Mouse (Mus musculus): ENCODE measurements around the gene Ubqln4.

The Ubqln4 gene

GRCm38 (mm10) chr3:88542486-88542885, 11.1 kb upstream of the Ubqln4 start:
- DNase-seq (ENCODE audit: low spot score) = no peak

- no peak for DNase-seq (ENCODE audit: low spot score)
These were observed 10.4 kb upstream of the Ubqln4 start for GRCm38 (mm10) chr3:88543174-88543573.

DNA sequence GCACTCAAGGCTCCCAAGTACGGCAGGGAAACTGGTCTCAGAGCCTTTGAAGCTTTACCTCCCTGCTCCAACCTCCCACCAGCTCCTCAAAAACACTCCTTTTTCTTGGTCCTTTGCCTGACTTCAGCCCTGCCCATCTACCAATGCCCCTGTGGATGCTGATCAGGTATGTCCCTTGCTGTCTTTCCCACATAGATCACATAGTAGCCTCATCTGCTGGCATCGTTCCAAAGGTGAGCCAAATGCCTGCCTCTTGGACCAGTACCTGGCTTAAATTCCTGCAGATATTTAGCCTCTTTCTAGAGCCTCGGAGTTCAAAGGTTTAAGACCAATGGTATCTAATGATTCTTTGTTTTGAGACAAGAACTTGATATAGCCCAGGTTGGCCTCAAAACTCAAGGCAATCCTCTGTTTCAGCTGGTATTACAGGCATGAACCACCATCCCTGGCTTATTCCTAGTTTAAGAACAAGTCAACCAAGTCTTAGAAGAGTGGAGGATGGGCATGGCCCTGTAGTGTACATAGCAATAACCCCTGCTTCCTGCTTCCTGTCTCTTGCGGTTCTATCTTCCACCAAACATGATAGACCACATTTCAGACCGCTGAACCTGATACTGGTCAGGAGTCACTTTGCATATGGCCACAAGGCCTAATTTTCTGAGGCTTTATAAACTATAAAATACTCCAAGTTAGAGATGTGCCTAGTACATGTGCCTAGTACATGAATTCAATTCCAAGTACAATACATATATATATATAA, 9.7 kb upstream of the Ubqln4 start:
- no peak for DNase-seq (ENCODE audit: low spot score)

- no peak for DNase-seq (ENCODE audit: low spot score)
These were observed 9.0 kb upstream of the Ubqln4 start for GRCm38 (mm10) chr3:88544514-88544913.

DNA sequence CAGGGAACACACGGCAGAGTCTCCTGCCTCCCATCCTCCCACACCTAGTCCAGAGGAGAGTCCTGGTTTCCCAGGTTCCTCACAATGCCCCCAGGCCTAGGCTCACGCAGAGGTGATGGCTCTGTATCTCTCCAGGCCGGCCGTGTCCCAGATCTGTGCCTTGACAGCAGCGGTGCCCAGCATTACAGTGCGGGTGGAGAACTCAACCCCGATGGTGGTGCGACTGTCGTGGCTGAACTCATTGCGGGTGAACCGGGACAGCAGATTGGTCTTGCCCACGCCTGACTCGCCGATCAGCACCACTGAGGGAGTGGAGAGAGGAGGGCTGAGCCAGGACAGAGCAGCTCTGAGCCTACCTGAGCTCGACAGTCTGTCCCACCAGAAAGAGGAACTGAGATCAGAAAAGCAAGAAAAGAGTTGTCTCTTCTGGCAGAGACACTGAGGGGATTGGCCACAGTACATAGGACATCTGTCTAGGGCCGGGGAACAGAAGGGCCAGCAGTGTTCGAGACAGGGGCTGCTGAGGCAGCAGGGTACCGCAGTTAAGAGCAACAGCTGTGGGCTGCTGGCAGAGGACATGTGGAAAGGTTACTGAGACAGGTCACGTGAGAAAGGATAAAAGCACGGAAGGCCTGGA, 8.5 kb upstream of the Ubqln4 start:
- no peak for DNase-seq (ENCODE audit: low spot score)

DNA sequence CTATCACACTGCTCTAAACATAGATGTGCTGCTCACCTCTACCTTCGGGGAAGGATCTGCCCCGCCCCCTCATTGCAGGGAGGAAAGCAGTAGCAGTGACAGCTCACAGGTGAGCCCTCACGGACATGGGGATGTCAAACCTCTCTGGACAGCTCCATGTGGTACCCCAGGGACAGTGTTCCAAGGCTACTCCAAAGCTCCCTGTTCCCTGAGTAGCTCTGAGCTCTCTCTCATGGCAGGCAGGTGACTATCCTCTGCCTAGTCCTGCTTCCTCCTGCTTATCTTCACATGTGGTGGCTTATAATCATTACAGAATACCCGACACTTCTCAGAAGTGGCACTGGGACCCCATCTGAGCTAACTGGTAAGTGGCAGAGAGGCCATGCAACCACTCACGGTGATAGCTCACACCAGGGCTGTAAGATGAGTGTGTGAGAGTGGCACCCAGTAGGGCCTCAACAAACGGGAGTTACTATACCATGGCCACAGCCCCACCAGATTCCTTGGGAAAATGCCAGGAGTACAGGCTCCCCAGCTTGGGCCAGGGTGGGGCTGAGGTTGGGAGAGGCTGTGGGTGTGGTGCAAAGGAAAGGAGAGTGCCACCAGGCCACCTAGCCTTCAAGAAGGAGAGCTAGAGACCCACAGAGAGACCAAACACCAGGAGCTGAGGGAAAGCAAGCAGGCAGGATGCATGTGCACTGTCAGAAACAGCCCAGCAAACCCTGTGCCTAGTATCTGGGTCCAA, 6.7 kb upstream of the Ubqln4 start:
- DNase-seq (ENCODE audit: low spot score) = no peak

DNA sequence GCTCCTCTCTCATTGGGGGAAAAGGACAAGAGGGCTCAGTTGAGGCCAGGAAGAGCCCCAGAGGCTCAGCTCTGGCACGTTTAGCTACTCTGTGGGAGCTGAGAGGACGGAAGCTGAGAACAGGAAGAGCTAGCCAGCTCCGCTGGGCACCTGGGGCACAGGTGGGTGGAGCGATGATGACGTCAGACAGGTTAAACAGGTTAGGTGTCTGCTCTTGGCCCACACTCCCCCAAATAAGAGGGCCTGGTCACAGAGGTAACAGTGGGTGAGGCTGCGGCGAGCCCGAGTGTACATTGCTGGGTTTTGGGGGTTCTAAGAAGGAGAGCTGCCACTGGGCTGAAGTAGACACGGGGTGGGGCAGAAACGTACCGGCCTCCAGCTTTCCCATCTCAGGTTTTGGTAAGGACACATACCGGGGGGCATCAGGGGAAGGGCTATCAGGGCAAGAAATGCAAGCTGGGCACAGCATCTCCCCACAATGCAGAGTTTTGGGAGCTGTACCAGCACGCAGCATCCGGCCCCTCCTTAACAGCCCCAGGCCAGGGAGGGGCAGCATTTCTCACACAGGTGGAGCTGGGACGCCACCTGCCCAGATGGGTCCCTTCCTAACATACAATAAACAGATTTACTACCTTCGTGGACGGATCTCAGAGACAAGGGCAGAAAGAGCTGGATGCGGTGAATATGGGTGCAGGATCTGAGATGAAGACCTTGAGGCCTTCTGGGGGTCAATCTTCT, 5.2 kb upstream of the Ubqln4 start, which contains the start of gene Rab25:
Gene Rab25, minus strand, starts transcription at position 121 of the 738 bp plus-strand sequence.
- no peak for DNase-seq (ENCODE audit: low spot score)

DNA sequence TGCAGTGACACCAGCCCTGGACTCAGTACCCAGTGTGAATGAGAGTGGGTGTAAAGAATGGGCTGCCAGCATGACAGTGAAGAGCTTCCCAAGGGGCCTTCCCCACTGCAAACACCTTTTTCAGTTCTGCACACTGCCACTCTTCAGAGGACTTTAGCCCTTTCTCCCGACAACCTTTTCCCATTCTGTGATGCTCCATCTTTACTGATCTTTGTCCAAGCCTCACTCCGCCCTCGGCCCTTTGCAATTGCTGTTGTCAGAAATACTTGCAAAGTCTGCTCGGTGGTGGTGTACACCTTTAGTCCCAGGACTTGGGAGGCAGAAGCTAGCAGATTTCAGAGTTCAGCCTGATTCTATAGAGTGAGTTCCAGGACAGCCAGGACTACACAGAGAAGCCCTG, 2.0 kb upstream of the Ubqln4 start:
- no peak for DNase-seq (ENCODE audit: low spot score)

GRCm38 (mm10) chr3:88552082-88552645, 1.4 kb upstream of the Ubqln4 start:
- no peak for DNase-seq (ENCODE audit: low spot score)

DNA sequence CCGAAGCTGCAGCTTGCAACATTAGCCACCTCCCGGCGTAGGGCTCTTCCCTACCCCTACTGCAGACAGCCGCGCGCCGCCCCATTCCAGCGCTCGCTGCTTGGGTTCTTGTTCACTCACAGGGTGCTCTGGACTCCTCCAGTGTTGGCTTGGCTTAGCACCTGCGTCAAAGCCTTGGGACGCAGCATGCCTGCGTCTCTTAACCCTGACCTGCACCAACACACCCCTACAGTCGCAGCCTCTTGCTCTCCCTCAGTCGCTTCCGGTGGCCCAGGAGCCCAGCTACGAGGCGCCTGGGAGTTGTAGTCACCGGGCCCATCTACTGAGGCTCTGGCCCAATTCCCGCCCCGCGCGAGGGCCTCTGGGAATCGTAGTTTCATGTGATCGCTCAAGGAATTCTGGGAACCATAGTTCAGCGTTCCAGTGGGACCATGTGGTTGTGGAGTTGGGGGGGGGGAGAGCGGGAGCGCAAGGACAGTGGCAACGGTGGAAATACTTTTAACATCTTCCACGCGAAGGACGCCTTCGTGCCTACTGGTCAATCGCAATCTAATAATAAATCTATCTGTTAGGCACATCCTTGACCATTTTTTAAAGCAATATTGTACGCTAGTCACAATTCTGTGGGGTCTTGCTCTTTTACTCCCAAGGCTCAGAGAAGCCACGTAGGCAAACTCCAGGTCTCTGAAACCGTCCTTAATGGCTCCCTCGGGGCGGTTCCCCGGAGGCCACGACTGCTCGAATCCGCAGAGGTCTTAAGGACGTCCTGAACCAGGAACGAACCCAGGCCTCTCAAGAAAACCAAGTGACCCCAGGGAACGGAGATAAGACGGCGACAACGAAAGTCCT, 658 bp upstream of the Ubqln4 start, which contains the start of gene Lamtor2:
Gene Lamtor2, minus strand, starts transcription at position 399 of the 849 bp plus-strand sequence.
- peak; percentile 89 for DNase-seq (ENCODE audit: low spot score)

- peak; percentile 36 for DNase-seq (ENCODE audit: low spot score)
These were observed 475 bp downstream of the Ubqln4 start for GRCm38 (mm10) chr3:88553880-88554586.

DNA sequence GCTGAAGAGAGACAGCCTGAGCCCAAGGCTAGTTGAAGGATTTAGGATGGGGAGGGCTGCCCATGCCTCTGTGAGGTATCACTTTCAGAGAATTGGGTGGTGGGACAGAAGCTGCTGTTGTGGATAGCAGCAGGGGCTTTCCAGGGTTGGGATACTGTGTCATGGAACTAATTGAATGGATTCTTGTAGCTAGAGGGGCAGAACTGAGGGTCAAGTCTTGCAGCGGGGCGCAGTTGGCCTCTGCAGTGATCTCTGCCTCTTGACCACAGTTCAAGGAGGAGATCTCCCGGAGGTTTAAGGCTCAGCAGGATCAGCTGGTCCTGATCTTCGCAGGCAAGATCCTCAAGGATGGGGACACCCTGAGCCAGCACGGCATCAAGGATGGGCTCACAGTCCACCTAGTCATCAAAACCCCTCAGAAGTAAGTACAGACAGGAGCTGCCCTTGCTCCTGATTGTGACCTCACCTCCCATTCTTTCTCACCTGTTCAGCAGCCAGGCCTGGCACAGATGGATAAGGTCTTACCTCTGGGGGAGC, 1.6 kb downstream of the Ubqln4 start:
- DNase-seq (ENCODE audit: low spot score) = no peak

GRCm38 (mm10) chr3:88555731-88556130, 2.2 kb downstream of the Ubqln4 start:
- DNase-seq (ENCODE audit: low spot score) = no peak

DNA sequence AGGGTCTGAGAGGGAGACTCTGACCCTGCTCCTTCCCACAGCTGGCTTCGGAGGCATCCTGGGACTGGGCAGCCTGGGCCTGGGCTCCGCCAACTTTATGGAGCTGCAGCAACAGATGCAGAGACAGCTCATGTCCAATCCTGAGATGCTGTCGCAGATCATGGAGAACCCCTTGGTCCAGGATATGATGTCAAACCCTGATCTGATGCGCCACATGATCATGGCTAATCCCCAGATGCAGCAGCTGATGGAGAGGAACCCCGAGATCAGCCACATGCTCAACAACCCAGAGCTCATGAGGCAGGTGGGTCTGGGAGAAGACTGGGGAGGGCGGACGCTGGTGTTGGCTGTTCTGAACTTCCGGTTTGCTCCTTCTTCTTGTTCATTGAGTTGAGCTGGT, 3.1 kb downstream of the Ubqln4 start:
- no peak for DNase-seq (ENCODE audit: low spot score)

DNA sequence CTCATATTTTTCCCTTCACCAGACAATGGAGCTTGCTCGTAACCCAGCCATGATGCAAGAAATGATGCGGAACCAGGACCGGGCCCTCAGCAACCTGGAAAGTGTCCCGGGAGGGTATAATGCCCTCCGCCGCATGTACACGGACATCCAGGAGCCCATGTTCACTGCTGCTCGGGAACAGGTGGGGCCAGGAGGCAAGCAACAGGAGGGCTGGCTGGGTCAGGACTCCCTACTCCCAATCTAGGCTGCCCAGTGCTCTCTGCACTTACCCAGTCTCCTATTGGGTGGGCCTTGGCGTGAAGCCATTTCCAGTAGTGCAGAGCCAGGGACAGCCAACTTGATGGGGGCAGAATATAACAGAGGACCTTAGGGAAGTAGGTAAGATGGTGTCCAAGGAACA, 6.0 kb downstream of the Ubqln4 start:
- no peak for DNase-seq (ENCODE audit: low spot score)

DNA sequence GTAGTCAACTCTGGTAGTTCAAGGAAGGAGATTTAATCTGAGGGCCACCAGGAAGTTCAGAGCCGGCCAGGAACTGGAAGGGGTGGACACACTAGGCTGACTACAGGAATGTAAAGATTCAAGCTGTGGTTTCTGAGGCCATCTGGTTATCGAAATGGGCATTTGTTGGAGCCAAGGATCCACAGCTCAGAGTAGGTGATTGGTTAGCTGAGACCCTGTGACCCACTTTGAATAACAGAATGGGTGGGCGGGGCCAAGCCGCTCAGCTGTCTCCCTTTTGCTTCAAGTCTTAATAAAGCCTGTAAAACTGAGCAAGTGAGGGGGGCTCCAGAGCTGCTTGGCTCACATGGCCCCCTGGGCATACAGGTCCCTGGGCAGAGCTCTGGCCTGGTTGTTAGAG, 8.4 kb downstream of the Ubqln4 start:
- DNase-seq (ENCODE audit: low spot score) = no peak

DNA sequence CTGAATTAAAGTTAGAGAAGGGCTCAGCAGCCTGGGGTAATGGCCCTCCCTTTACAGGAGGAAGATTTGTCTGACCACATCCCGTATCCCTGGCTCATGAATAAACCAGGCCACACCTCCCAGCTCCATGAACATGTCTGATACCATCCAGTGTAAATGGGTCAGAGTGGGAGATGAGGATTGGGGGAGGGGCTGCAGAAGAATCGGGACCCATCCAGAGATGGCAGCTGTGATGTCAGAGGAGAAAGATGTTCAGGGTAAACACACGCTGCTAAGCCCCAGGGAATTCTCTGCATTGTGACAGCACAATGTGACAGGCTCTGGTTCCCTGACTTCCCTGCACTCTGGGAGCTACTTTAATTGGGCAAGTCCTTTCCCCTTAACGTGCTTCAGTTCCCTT, 9.9 kb downstream of the Ubqln4 start:
- DNase-seq (ENCODE audit: low spot score) = no peak

DNA sequence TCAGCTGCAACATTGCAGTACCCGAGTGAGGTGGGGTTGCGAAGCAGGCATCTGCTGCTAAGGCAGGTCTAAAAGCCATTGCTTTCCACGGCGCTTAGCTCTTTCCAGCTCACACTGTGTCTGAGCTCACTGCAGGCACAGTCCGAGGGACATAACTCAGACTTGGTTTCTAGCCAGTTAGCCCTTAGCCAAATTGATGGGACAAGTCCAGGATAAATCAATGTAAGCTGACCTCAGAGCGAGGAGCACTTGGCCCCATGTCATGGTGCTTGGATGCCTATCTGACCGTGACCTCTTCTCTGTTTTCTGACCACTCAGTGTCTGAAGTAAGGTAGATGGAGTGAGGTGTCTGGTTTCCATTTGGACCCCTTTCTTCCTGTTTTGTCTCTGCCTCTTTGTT, 10.4 kb downstream of the Ubqln4 start:
- no peak for DNase-seq (ENCODE audit: low spot score)

DNA sequence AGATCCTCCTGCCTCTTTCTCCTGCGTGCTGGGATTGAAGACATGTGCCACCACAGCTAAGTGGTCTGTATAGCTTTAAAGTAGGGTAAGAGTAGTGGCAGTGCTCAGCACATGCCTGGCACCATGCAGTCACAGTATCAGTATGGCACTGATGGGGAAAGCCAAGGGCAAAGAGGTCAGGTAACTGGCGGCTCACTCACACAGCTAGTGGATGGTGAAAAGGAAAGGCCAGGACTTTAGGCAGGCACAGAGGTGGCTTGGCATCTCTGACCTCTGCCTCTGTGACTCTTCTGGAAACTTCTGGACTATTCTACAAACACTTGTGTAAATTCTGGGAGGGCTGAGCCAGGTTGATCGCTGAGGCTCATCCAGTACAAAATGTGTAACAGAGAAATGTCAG, 12.6 kb downstream of the Ubqln4 start:
- no peak for DNase-seq (ENCODE audit: low spot score)

DNA sequence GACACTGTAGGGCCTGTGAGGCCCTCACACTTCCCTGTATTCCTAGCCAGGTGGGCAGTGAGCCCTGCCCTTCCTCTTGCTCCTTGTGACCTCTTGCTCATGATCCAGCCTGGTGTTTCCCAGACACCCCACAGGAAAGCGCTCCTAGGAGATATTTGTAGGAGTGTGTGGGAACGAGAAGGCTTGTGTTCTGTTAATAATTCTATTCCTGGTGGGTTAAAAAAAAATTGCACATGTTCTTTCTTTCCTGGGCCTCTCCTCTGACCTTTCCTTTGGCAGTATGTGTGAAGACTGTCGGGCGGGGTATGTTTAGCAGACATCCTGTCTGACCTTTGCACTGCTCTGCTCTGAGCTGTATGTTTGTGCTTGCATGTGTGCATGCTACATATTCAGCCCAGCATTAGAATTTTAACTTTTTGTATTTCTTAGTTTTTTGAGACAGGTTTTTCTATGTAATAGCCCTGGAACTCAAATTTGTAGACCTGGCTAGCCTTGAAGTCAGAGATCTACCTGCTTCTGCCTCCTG, 13.0 kb downstream of the Ubqln4 start:
- no peak for DNase-seq (ENCODE audit: low spot score)
